Mouse (Mus musculus) myocyte (in vitro differentiated cells): ENCODE data around the gene Smad1. TPM values are rescaled to one million over a fixed set of nuclear protein-coding genes. Genes with fewer than 3 reads are reported as not detected.
A peak's percentile ranks its signal among the peaks of the same experiment; 100 is the strongest.

Experiments used
- H3K27me3 ChIP-seq: one replicate; pipeline ENCODE4 v1.6.1; 2011; ENCODE audit not compliant: control insufficient read depth, insufficient read depth, insufficient read length
- H3K36me3 ChIP-seq: one replicate; pipeline ENCODE4 v1.6.1; 2011; ENCODE audit not compliant: control insufficient read depth, insufficient read depth
- H3K4me2 ChIP-seq: one replicate; pipeline ENCODE4 v1.6.1; 2011; ENCODE audit warnings: low read depth, control low read depth
- H3K4me3 ChIP-seq: one replicate; pipeline ENCODE4 v1.5.1; 2011; ENCODE audit warnings: mild to moderate bottlenecking, control low read depth, moderate library complexity
- H3K79me2 ChIP-seq: one replicate; pipeline ENCODE4 v1.6.1; 2011; ENCODE audit not compliant: control insufficient read depth, insufficient read depth
- H3ac ChIP-seq: one replicate; pipeline ENCODE4 v1.6.1; 2011; ENCODE audit not compliant: control insufficient read depth, insufficient read length
- CEBPB ChIP-seq: IDR thresholded peaks from 2 replicates; pipeline ENCODE4 v1.6.1; 2011; ENCODE audit warnings: mild to moderate bottlenecking, moderate library complexity; ENCODE audit not compliant: poor library complexity, insufficient read depth, severe bottlenecking
- E2F4 ChIP-seq: IDR thresholded peaks from one replicate; pipeline ENCODE4 v1.6.1; 2011; ENCODE audit warnings: mild to moderate bottlenecking, control low read depth, moderate library complexity; ENCODE audit not compliant: insufficient read depth
- MAX ChIP-seq: IDR thresholded peaks from one replicate; pipeline ENCODE4 v1.6.1; 2011; ENCODE audit warnings: low read depth, mild to moderate bottlenecking, control low read depth
- MYOD1 ChIP-seq, 3 experiments: IDR thresholded peaks; one replicate each; pipeline ENCODE4 v1.6.1; 2011; ENCODE audit warnings: control low read depth in 2 of 3, low read depth in 2 of 3, mild to moderate bottlenecking in 2 of 3, moderate library complexity in 1 of 3; ENCODE audit not compliant: insufficient read length in 2 of 3, control insufficient read depth in 1 of 3
- MYOG ChIP-seq, 3 experiments: IDR thresholded peaks; one replicate each; pipeline ENCODE4 v1.6.1; 2011; ENCODE audit warnings: control low read depth in 2 of 3, low read depth in 2 of 3, mild to moderate bottlenecking in 2 of 3; ENCODE audit not compliant: insufficient read length in 2 of 3, control insufficient read depth in 1 of 3, insufficient read depth in 1 of 3
- POLR2A ChIP-seq: IDR thresholded peaks from one replicate; pipeline ENCODE4 v1.6.1; 2011; ENCODE audit warnings: low read depth, mild to moderate bottlenecking, control low read depth, moderate library complexity; ENCODE audit not compliant: insufficient read length
- POLR2AphosphoS2 ChIP-seq: IDR thresholded peaks from one replicate; pipeline ENCODE4 v1.6.1; 2011; ENCODE audit warnings: low read depth, control low read depth; ENCODE audit not compliant: insufficient read length
- REST ChIP-seq: IDR thresholded peaks from one replicate; pipeline ENCODE4 v1.6.1; 2011; ENCODE audit warnings: mild to moderate bottlenecking, control low read depth, moderate library complexity; ENCODE audit not compliant: insufficient read depth, insufficient read length
- SRF ChIP-seq: IDR thresholded peaks from one replicate; pipeline ENCODE4 v1.6.1; 2011; ENCODE audit warnings: low read depth; ENCODE audit not compliant: control insufficient read depth, insufficient read length
- TCF12 ChIP-seq: IDR thresholded peaks from one replicate; pipeline ENCODE4 v1.6.1; 2011; ENCODE audit warnings: mild to moderate bottlenecking, control low read depth; ENCODE audit not compliant: poor library complexity, insufficient read depth, severe bottlenecking
- TCF3 ChIP-seq: IDR thresholded peaks from one replicate; pipeline ENCODE4 v1.6.1; 2011; ENCODE audit warnings: low read depth, control low read depth; ENCODE audit not compliant: insufficient read length
- USF1 ChIP-seq: IDR thresholded peaks from one replicate; pipeline ENCODE4 v1.6.1; 2011; ENCODE audit warnings: low read depth, mild to moderate bottlenecking, control low read depth, moderate library complexity
- polyA plus RNA-seq: library from polyadenylated mRNA; unstranded; fragments of >200 nt; fragmentation: generic; extraction: Trizol; gene quantifications from one replicate; pipeline ENCODE4 v1.2.1, GENCODE M21; 2012; ENCODE audit warnings: missing spikeins

The Smad1 gene
- polyA plus RNA-seq, 1 experiment = 9.5 TPM

DNA sequence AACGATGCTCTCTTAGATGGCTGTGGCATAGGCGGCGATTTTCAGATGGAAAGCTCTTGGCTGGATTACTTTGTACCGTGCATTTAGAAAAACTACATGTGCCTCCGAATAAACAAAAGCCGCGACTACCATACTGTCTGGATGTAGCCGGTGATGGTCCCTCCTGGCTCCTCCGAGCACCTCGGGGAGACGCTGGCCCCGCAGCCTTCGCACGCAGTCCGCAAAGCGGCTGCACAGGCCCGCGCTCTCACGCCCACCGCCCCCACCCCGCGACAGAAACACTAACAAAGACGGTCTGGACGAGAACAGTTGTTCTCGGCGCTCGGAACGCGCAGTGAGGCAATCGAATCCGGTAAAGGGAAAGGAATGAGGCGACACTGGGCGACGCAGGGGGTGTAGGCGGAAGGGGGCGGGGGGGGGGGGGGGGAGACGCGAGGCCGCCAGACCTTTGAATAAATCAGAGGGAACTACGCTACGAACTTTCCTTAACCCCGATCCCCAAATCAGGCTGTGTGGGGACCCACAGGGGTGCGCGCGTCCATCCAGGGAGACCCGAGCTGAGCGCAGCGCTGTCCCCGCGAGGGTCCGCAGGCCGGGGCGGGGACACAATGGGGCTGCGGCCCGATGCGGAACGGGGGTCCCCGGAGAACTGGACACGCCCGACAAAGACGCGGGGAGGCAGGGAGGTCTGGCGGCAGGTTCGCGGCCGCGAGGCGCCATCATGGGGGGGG is 902 bp downstream of the Smad1 start:
- Histone ChIP-seq H3K4me2 (peak overlapping the region; percentile 96), H3K79me2 (peaks cover 45% of the 10 kb centered on the region), H3K36me3 (peaks cover 6% of the 10 kb centered on the region), H3K4me3 (peak overlapping the region; percentile 70), H3K27me3 (no peaks in the 10 kb centered on the region), H3ac (peak overlapping the region; percentile 81)
- TF ChIP-seq MYOD1 (IDR thresholded peaks at IDR 0.05; ENCODE audit: control insufficient read depth in 1 of 3, insufficient read length in 2 of 3, low read depth in 2 of 3) (peak in 1 of 3 experiments; percentile 42), TCF3 (no peak), REST (no peak), E2F4 (no peak), MAX (no peak), MYOG (IDR thresholded peaks at IDR 0.05; ENCODE audit: control insufficient read depth in 1 of 3, insufficient read depth in 1 of 3, insufficient read length in 2 of 3, low read depth in 2 of 3) (peak in 1 of 3 experiments; percentile 69), USF1 (no peak)

DNA sequence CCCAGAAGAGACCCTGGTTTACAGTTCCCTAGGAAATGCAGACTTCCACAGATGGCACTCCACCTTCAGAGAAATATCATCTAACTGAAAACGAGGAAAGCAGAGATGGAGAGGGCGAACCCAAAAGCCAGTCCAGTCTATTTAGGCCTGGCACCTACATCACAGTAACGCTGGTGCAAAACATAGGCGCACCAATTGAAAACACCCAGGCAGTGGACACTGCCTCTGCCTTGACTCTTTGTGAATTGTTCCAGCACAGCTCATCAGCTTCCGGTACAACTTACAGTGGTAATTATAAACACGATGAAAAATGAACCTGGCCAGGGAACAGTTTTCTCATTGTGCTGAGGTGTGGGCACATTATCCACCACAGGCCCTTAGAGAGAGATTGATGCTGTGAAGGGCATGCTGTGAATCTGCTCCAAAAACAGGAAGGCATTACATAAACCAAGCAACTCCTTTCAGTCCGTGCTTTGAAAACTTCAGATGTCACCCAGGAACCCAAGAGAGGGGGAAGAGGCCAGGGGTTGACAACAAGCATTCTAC is 1.5 kb downstream of the Smad1 start:
- H3K79me2 ChIP-seq = peaks cover 51% of the 10 kb centered on the region
- peak overlapping the region; percentile 96 for H3K4me2 ChIP-seq
- peak overlapping the region; percentile 81 for H3ac ChIP-seq
- peaks cover 6% of the 10 kb centered on the region for H3K36me3 ChIP-seq
- no peaks in the 10 kb centered on the region for H3K27me3 ChIP-seq
- H3K4me3 ChIP-seq = peak overlapping the region; percentile 70
- TF ChIP-seq SRF = no peak
- TF ChIP-seq TCF3 = no peak
- no peak for TF ChIP-seq CEBPB
- TF ChIP-seq MYOG (IDR thresholded peaks at IDR 0.05; ENCODE audit: control insufficient read depth in 1 of 3, insufficient read depth in 1 of 3, insufficient read length in 2 of 3, low read depth in 2 of 3) = no peak

DNA sequence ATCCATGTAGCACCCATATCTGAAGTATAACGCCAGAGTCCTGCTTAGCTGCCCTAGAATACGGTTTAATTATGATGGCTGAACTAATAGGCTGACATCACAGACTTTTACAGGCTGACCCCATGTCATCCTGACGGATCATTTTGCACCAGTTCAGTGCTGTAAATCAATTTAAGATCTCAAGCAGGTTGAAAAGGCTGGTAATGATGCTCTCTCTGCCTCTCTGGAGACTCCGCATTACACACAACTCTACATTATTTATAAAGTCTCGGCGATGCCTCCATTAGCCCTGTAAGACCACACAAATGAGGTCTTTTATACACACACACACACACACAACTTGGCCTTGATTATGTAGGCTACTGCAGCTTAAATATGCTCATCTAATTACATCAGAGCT is 2.4 kb downstream of the Smad1 start:
- TF ChIP-seq REST (no peak), E2F4 (no peak), USF1 (no peak), SRF (no peak), TCF12 (no peak), POLR2AphosphoS2 (no peak), POLR2A (no peak), MYOG (IDR thresholded peaks at IDR 0.05; ENCODE audit: control insufficient read depth in 1 of 3, insufficient read depth in 1 of 3, insufficient read length in 2 of 3, low read depth in 2 of 3) (no peak), MAX (no peak), TCF3 (no peak), MYOD1 (IDR thresholded peaks at IDR 0.05; ENCODE audit: control insufficient read depth in 1 of 3, insufficient read length in 2 of 3, low read depth in 2 of 3) (no peak), CEBPB (no peak)
- Histone ChIP-seq H3K4me3 (no peak overlapping the region), H3K27me3 (no peaks in the 10 kb centered on the region), H3K79me2 (peaks cover 60% of the 10 kb centered on the region), H3K36me3 (peaks cover 6% of the 10 kb centered on the region), H3K4me2 (no peak overlapping the region), H3ac (no peak overlapping the region)

DNA sequence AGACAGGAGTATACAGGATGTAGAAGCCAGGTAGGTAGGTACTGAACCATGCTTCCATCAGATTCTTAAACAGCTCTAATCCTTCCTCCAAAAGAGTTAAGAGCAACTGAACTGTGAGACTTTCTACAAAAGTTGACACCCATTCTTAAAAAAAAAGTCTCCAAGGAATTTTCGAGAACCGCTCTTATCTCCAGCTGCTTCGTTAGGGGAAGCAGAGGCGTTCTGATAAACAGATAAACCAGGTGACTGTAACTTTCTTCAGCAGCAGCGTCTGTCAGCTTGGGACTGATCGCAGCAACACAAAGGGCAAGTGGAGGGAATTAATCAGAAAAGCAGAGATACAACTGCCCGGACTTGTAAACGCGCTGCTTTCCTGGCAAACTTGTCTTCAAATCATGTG is 5.3 kb downstream of the Smad1 start:
- Histone ChIP-seq H3K4me3 (no peak overlapping the region), H3ac (no peak overlapping the region), H3K36me3 (peaks cover 6% of the 10 kb centered on the region), H3K27me3 (no peaks in the 10 kb centered on the region), H3K4me2 (no peak overlapping the region), H3K79me2 (peaks cover 69% of the 10 kb centered on the region)
- no peak for TF ChIP-seq POLR2A
- TF ChIP-seq TCF3 = no peak
- TF ChIP-seq E2F4 = no peak
- no peak for TF ChIP-seq MAX
- no peak for TF ChIP-seq CEBPB
- TF ChIP-seq USF1 = no peak
- no peak for TF ChIP-seq POLR2AphosphoS2
- TF ChIP-seq MYOD1 (IDR thresholded peaks at IDR 0.05; ENCODE audit: control insufficient read depth in 1 of 3, insufficient read length in 2 of 3, low read depth in 2 of 3) = no peak
- no peak for TF ChIP-seq SRF
- no peak for TF ChIP-seq TCF12
- no peak for TF ChIP-seq MYOG (IDR thresholded peaks at IDR 0.05; ENCODE audit: control insufficient read depth in 1 of 3, insufficient read depth in 1 of 3, insufficient read length in 2 of 3, low read depth in 2 of 3)
- no peak for TF ChIP-seq REST
